Mouse (Mus musculus): ENCODE measurements at regions not wholly inside any gene's neighbourhood (a gene's known extent, or its start where the extent isn't known, plus 50 kb on each side); places are given as distances from the start of the nearest gene placed in this dataset.
"Not testable (repeated sequence)": the region's sequence is repeated elsewhere in the genome, so short reads cannot be mapped to it uniquely, and the experiment has no call there.

- TF ChIP-seq RCOR1 (conservative IDR thresholded peaks at IDR 0.05; ENCODE audit: low read depth, low read length), result no peak
- TF ChIP-seq CHD2 (IDR thresholded peaks at IDR 0.05; ENCODE audit: low read length), result no peak
- TF ChIP-seq USF2 (conservative IDR thresholded peaks at IDR 0.05; ENCODE audit: low read depth, low read length), result no peak
- no peak for TF ChIP-seq NRF1 (IDR thresholded peaks at IDR 0.05; ENCODE audit: low read depth, low read length)
- TF ChIP-seq SIN3A (IDR thresholded peaks at IDR 0.05; ENCODE audit: low read length), result no peak
- TF ChIP-seq TBP (conservative IDR thresholded peaks at IDR 0.05; ENCODE audit: low read depth, low read length), result no peak
- TF ChIP-seq IRF4 (IDR thresholded peaks at IDR 0.05; ENCODE audit: low read depth, low read length), result no peak
- TF ChIP-seq POLR2A (IDR thresholded peaks at IDR 0.05; ENCODE audit: low read depth, low read length), result no peak
- TF ChIP-seq RAD21 (IDR thresholded peaks at IDR 0.05; ENCODE audit: low read depth, low read length), result no peak
- no peak for TF ChIP-seq JUND (conservative IDR thresholded peaks at IDR 0.05; ENCODE audit: low read depth, low read length)
- TF ChIP-seq HCFC1 (IDR thresholded peaks at IDR 0.05; ENCODE audit: low read depth, low read length), result no peak
- no peak for TF ChIP-seq TCF12 (IDR thresholded peaks at IDR 0.05; ENCODE audit: low read depth, low read length)
- TF ChIP-seq ZC3H11A (IDR thresholded peaks at IDR 0.05; ENCODE audit: low read depth, low read length), result no peak
- no peak for TF ChIP-seq GABPA (IDR thresholded peaks at IDR 0.05; ENCODE audit: insufficient replicate concordance, low read depth, low read length)
- no peak for TF ChIP-seq MAX (IDR thresholded peaks at IDR 0.05; ENCODE audit: low read length)
- no peak for TF ChIP-seq SMC3 (IDR thresholded peaks at IDR 0.05; ENCODE audit: low read depth, low read length)
- no peak for TF ChIP-seq KAT2A (IDR thresholded peaks at IDR 0.05; ENCODE audit: insufficient replicate concordance, low read length)
- no peak for TF ChIP-seq MEF2A (IDR thresholded peaks at IDR 0.05; ENCODE audit: borderline replicate concordance, low read depth, low read length)
- Histone ChIP-seq H3K9me3 (replicated peaks; ENCODE audit: low read length) (no peaks in the 10 kb centered on the region), H3K4me2 (ENCODE audit: insufficient read depth, low read depth, poor library complexity, severe bottlenecking) (no peak overlapping the region), H3K27me3 (replicated peaks) (no peaks in the 10 kb centered on the region), H3K27ac (ENCODE audit: insufficient read depth, low read depth) (no peak overlapping the region), H3K4me1 (ENCODE audit: control insufficient read depth in 1 of 2, insufficient read depth in 2 of 2) (no peaks in the 10 kb centered on the region), H3K4me3 (replicated peaks in 1 of 3; ENCODE audit: low read depth in 2 of 3, low read length in 2 of 3, poor library complexity in 1 of 3) (no peak overlapping the region), H3K36me3 (replicated peaks in 1 of 2; ENCODE audit: control insufficient read depth in 1 of 2, insufficient read depth in 1 of 2, low read length in 1 of 2) (no peaks in the 10 kb centered on the region), H3K79me2 (replicated peaks; ENCODE audit: control insufficient read depth, extremely low read depth, insufficient read depth, poor library complexity, severe bottlenecking) (no peaks in the 10 kb centered on the region), H3K9ac (ENCODE audit: insufficient read depth, low read depth) (no peak overlapping the region)
- in situ Hi-C loops (cut with MboI; ENCODE audit: low pct_ligation_motif_present, low pct_unique_long_range_greater_than_20kb, low sequenced_read_pairs), result no loop called here
- no peak for DNase-seq (ENCODE audit: extremely low read depth)
- dilution Hi-C loops (cut with MboI; ENCODE audit: extremely low pct_ligation_motif_present, extremely low pct_unique_long_range_greater_than_20kb, low sequenced_read_pairs), result no loop called here
Observed at GRCm38 (mm10) chr10:14296147-14296546, 249.3 kb downstream of the Adgrg6 start.

GRCm38 (mm10) chr10:14292701-14293100 lies 252.8 kb downstream of the Adgrg6 start:
- H3K9ac ChIP-seq (ENCODE audit: insufficient read depth, low read depth); H3K9me3 ChIP-seq (replicated peaks; ENCODE audit: low read length); H3K27me3 ChIP-seq (replicated peaks); DNase-seq (ENCODE audit: extremely low read depth); dilution Hi-C loops (cut with MboI; ENCODE audit: extremely low pct_ligation_motif_present, extremely low pct_unique_long_range_greater_than_20kb, low sequenced_read_pairs); in situ Hi-C loops (cut with MboI; ENCODE audit: low pct_ligation_motif_present, low pct_unique_long_range_greater_than_20kb, low sequenced_read_pairs); H3K36me3 ChIP-seq (replicated peaks in 1 of 2; ENCODE audit: control insufficient read depth in 1 of 2, insufficient read depth in 1 of 2, low read length in 1 of 2); H3K4me3 ChIP-seq (replicated peaks in 1 of 3; ENCODE audit: low read depth in 2 of 3, low read length in 2 of 3, poor library complexity in 1 of 3); H3K27ac ChIP-seq (ENCODE audit: insufficient read depth, low read depth); H3K79me2 ChIP-seq (replicated peaks; ENCODE audit: control insufficient read depth, extremely low read depth, insufficient read depth, poor library complexity, severe bottlenecking); H3K4me2 ChIP-seq (ENCODE audit: insufficient read depth, low read depth, poor library complexity, severe bottlenecking); H3K4me1 ChIP-seq (ENCODE audit: control insufficient read depth in 1 of 2, insufficient read depth in 2 of 2): not testable (repeated sequence)
